Mouse (Mus musculus) B cell, adult 2 months (primary cell): ENCODE data around the gene Stoml2.
A peak's percentile ranks its signal among the peaks of the same experiment; 100 is the strongest.

ENCODE experiments used
- DNase-seq, 2 experiments: peaks; one replicate each; pipeline ENCODE4 v3.0.0; 2022

Stoml2 gene

GRCm38 (mm10) chr4:43031237-43031995, at the start of gene Stoml2:
Stoml2 (minus strand) TSS chr4:43031710.
- DNase-seq: peak; percentile 85

- DNase-seq: no peak
Observed at GRCm38 (mm10) chr4:43078071-43078718, 46.7 kb upstream of the Stoml2 start.

GRCm38 (mm10) chr4:43074923-43075322, 43.4 kb upstream of the Stoml2 start:
- DNase-seq: no peak

- DNase-seq: no peak
Observed at GRCm38 (mm10) chr4:43065471-43065870, 34.0 kb upstream of the Stoml2 start.

- DNase-seq: no peak
Observed at GRCm38 (mm10) chr4:43060286-43060685, 28.8 kb upstream of the Stoml2 start.

GRCm38 (mm10) chr4:43059697-43060096, 28.2 kb upstream of the Stoml2 start:
- no peak for DNase-seq

- peak; percentile 82 to 84 for DNase-seq
Observed at GRCm38 (mm10) chr4:43058753-43059654, 27.5 kb upstream of the Stoml2 start, which contains the start of gene Unc13b. Unc13b (plus strand) TSS chr4:43058953.

GRCm38 (mm10) chr4:43058392-43058752, 26.9 kb upstream of the Stoml2 start:
- DNase-seq: no peak

GRCm38 (mm10) chr4:43057654-43058053, 26.1 kb upstream of the Stoml2 start:
- no peak for DNase-seq

GRCm38 (mm10) chr4:43052627-43053026, 21.1 kb upstream of the Stoml2 start:
- peak; percentile 47 to 48 for DNase-seq

- DNase-seq: peak; percentile 76 to 81
Observed at GRCm38 (mm10) chr4:43047231-43047630, 15.7 kb upstream of the Stoml2 start.

- no peak for DNase-seq
Observed at GRCm38 (mm10) chr4:43046607-43047006, 15.1 kb upstream of the Stoml2 start.

- DNase-seq: peak; percentile 98
Observed at GRCm38 (mm10) chr4:43045659-43046302, 14.3 kb upstream of the Stoml2 start, which contains the start of gene Fam214b. Fam214b (minus strand) TSS chr4:43046220.

- no peak for DNase-seq
Observed at GRCm38 (mm10) chr4:43045285-43045658, 13.8 kb upstream of the Stoml2 start.

- peak; percentile 31 to 43 for DNase-seq
Observed at GRCm38 (mm10) chr4:43044673-43045072, 13.2 kb upstream of the Stoml2 start.

GRCm38 (mm10) chr4:43043644-43044357, 12.3 kb upstream of the Stoml2 start:
- DNase-seq: peak; percentile 84 to 86

- no peak for DNase-seq
Observed at GRCm38 (mm10) chr4:43040881-43041547, 9.5 kb upstream of the Stoml2 start.

- peak; percentile 98 for DNase-seq
Observed at GRCm38 (mm10) chr4:43040114-43040572, 8.6 kb upstream of the Stoml2 start.

- no peak for DNase-seq
Observed at GRCm38 (mm10) chr4:43039609-43040008, 8.1 kb upstream of the Stoml2 start.

GRCm38 (mm10) chr4:43038567-43039495, 7.3 kb upstream of the Stoml2 start:
- no peak for DNase-seq
